Mouse (Mus musculus): ENCODE measurements at regions not wholly inside any gene's neighbourhood (a gene's known extent, or its start where the extent isn't known, plus 50 kb on each side); places are given as distances from the start of the nearest gene placed in this dataset.

DNA sequence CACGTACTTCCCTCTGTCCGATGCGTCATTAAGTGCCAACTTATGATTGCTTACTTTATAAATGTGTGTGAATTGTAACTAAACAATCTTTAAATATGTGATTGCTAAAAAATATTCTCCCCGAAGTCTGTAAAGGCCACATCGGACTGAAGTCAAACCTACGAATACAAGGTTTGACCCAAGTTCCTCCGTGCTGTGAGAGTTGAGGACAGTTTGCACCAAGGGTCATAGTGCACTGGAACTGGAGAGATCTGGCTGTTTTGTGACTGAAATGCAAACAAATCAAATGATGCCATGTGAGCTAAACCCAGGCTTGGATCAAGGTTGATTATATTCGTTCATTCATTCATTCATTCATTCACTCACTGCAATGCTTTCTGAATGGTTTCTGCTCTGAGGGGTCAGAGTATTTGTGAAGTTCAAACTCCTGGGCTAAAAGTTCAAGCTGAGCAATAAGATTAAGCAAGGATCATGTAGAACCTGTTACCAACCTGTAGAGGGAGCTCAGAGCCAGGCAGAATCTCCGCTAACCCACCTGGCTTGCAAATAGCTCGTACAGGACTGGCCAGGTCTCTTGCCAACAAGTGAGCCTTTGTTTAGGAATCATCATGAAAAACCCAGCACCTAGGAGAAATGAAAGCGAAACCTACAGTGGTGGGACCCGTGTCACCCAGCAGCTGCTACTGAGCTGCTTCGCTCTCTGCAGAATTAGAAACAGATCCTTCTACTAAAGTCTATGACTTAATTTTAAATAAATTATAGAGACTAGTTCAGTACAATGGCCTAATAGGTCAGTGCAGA, 67.9 kb upstream of the Serbp1 start:
- Histone ChIP-seq H3K36me3 (ENCODE audit: control insufficient read depth, insufficient read depth, low read length) (no peaks in the 10 kb centered on the region), H3K4me2 (ENCODE audit: low read depth, severe bottlenecking) (peak overlapping the region; percentile 13; the same call in 1 of the 2 replicates), H3K9ac (ENCODE audit: low read length) (no peak overlapping the region), H3K4me1 (ENCODE audit: control insufficient read depth, insufficient read depth, low read length) (no peaks in the 10 kb centered on the region), H3K4me3 (ENCODE audit: low read depth, low read length) (no peak overlapping the region), H3K27me3 (ENCODE audit: control insufficient read depth, insufficient read depth, low read length) (no peaks in the 10 kb centered on the region), H3K9me3 (ENCODE audit: control insufficient read depth, low read length) (no peaks in the 10 kb centered on the region), H3K27ac (replicated peaks; ENCODE audit: low read depth, low read length) (peak overlapping the region; percentile 38)
- DNase-seq (ENCODE audit: low spot score): peak; percentile 79
- 46% methylated on average over 13 of the region's 13 CpGs for WGBS
- peak; percentile 75 for ATAC-seq (ENCODE audit: insufficient number of reproducible peaks, low FRiP score, low TSS enrichment, low read depth)

DNA sequence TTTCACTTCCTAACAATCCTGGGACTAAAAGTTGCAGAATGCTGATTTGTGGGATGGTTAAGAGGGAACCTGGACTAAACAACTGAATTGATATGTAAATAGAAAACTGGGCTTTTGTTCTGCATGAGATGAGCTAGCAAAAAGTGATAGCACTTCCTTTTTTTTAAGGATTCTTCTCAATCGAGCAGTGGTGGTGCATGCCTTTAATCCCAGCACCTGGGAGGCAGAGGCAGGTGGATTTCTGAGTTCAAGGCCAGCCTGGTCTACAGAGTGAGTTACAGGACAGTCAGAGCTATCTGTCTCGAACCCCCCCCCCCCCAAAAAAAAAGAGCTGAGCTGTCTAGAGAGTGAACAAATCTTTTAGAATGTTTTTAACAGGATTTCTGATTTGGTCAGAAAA, 69.2 kb upstream of the Serbp1 start:
- H3K27ac ChIP-seq (replicated peaks; ENCODE audit: low read depth, low read length): no peak overlapping the region
- no peak for ATAC-seq (ENCODE audit: insufficient number of reproducible peaks, low FRiP score, low TSS enrichment, low read depth)
- H3K27me3 ChIP-seq (ENCODE audit: control insufficient read depth, insufficient read depth, low read length): no peaks in the 10 kb centered on the region
- no peaks in the 10 kb centered on the region for H3K36me3 ChIP-seq (ENCODE audit: control insufficient read depth, insufficient read depth, low read length)
- H3K9ac ChIP-seq (ENCODE audit: low read length): peak overlapping the region; percentile 53; the same call in 1 of the 2 replicates
- H3K9me3 ChIP-seq (ENCODE audit: control insufficient read depth, low read length): no peaks in the 10 kb centered on the region
- H3K4me1 ChIP-seq (ENCODE audit: control insufficient read depth, insufficient read depth, low read length): no peaks in the 10 kb centered on the region
- peak overlapping the region; percentile 45 for H3K4me2 ChIP-seq (ENCODE audit: low read depth, severe bottlenecking)
- 37% methylated on average over 2 of the region's 2 CpGs for WGBS
- no peak for DNase-seq (ENCODE audit: low spot score)
- H3K4me3 ChIP-seq (ENCODE audit: low read depth, low read length): peak overlapping the region; percentile 29

DNA sequence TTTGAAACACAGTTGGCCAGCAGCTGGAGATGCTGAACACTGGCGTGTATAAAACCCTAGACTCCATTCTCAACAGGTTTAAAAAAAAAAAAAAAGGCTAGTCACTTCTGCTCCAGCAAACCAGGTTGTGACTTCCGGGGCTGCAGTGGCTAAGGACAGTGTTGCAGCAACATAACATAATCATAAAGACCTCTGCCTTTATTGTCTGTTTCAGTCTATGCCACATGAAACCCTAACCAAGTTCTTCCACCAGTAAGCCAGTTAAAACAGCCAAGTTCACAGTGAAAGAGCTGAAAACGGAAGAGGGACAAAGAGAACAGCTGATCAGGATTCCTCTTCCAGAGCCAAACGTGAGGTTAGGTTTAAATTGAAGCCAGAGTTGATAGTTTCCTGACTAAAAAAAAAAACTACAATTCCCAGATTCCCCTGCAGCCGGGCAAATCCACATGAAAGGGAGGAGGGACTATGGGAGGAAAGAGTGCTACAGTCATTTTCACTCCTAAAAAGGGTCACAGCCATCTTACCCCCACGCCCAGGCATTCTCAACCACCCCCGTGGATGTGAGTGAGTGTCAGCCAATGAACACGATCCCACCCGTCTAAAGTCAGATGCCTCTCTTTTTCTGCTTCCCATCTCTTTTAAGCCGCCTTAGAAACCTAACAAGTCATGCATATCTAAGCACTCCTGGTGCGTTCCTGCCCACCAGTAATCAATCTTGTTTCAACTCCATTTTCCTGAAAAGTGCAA, 69.8 kb upstream of the Serbp1 start:
- Histone ChIP-seq H3K4me1 (ENCODE audit: control insufficient read depth, insufficient read depth, low read length) (no peaks in the 10 kb centered on the region), H3K9me3 (ENCODE audit: control insufficient read depth, low read length) (no peaks in the 10 kb centered on the region), H3K27ac (replicated peaks; ENCODE audit: low read depth, low read length) (no peak overlapping the region), H3K9ac (ENCODE audit: low read length) (peak overlapping the region; percentile 53; the same call in 1 of the 2 replicates), H3K36me3 (ENCODE audit: control insufficient read depth, insufficient read depth, low read length) (no peaks in the 10 kb centered on the region), H3K4me2 (ENCODE audit: low read depth, severe bottlenecking) (peak overlapping the region; percentile 45), H3K4me3 (ENCODE audit: low read depth, low read length) (peak overlapping the region; percentile 29), H3K27me3 (ENCODE audit: control insufficient read depth, insufficient read depth, low read length) (no peaks in the 10 kb centered on the region)
- DNase-seq (ENCODE audit: low spot score): peak; percentile 51
- WGBS: 14% methylated on average over 11 of the region's 11 CpGs
- ATAC-seq (ENCODE audit: insufficient number of reproducible peaks, low FRiP score, low TSS enrichment, low read depth): no peak; the same call in 1 of the 2 replicates

DNA sequence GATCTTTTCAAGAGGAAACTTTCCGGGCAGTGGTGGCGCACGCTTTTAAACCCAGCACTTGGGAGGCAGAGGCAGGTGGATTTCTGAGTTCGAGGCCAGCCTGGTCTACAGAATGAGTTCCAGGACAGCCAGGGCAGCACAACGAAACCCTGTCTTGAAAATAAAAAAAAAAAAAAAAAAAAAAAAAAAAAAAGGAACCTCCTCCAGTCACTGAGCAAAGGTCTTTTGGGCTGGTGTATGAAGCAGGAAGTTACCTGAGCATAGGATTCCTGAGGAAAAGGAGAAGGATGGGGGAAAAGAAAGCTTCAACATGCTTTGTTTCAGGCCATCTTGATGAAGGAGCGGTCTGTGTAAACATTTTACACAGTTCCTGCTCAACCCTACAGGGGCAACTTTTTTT, 72.9 kb upstream of the Serbp1 start:
- DNase-seq (ENCODE audit: low spot score) (no peak), ATAC-seq (ENCODE audit: insufficient number of reproducible peaks, low FRiP score, low TSS enrichment, low read depth) (no peak)
- Histone ChIP-seq H3K36me3 (ENCODE audit: control insufficient read depth, insufficient read depth, low read length) (no peaks in the 10 kb centered on the region), H3K4me2 (ENCODE audit: low read depth, severe bottlenecking) (no peak overlapping the region), H3K4me1 (ENCODE audit: control insufficient read depth, insufficient read depth, low read length) (no peaks in the 10 kb centered on the region), H3K27ac (replicated peaks; ENCODE audit: low read depth, low read length) (no peak overlapping the region), H3K9me3 (ENCODE audit: control insufficient read depth, low read length) (no peaks in the 10 kb centered on the region), H3K4me3 (ENCODE audit: low read depth, low read length) (no peak overlapping the region), H3K27me3 (ENCODE audit: control insufficient read depth, insufficient read depth, low read length) (no peaks in the 10 kb centered on the region), H3K9ac (ENCODE audit: low read length) (no peak overlapping the region)
- 84% methylated on average over 6 of the region's 6 CpGs for WGBS

DNA sequence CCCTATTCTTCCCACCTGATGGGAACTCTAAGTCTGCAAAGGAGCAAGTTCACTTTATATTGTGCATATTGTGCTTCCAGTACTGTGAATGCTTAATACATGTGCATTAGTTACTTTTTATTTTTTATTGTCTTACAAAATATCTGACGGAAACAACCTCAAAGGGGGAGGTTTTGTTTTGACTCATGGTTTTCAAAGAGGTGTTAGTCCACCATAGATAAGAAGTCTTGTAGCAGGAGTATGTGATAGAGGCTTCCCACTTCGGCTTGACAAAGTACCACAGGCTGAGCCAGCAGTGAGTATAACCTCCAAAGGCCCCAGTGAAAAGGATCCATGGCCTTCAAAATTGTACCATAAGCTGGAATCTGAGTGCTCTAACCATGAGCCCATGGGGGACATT, 74.0 kb upstream of the Serbp1 start:
- Histone ChIP-seq H3K9ac (ENCODE audit: low read length) (no peak overlapping the region), H3K27ac (replicated peaks; ENCODE audit: low read depth, low read length) (no peak overlapping the region), H3K36me3 (ENCODE audit: control insufficient read depth, insufficient read depth, low read length) (no peaks in the 10 kb centered on the region), H3K9me3 (ENCODE audit: control insufficient read depth, low read length) (no peaks in the 10 kb centered on the region), H3K27me3 (ENCODE audit: control insufficient read depth, insufficient read depth, low read length) (no peaks in the 10 kb centered on the region), H3K4me2 (ENCODE audit: low read depth, severe bottlenecking) (no peak overlapping the region), H3K4me3 (ENCODE audit: low read depth, low read length) (no peak overlapping the region), H3K4me1 (ENCODE audit: control insufficient read depth, insufficient read depth, low read length) (no peaks in the 10 kb centered on the region)
- ATAC-seq (ENCODE audit: insufficient number of reproducible peaks, low FRiP score, low TSS enrichment, low read depth) (no peak), DNase-seq (ENCODE audit: low spot score) (no peak)
- 84% methylated on average over 2 of the region's 2 CpGs for WGBS

DNA sequence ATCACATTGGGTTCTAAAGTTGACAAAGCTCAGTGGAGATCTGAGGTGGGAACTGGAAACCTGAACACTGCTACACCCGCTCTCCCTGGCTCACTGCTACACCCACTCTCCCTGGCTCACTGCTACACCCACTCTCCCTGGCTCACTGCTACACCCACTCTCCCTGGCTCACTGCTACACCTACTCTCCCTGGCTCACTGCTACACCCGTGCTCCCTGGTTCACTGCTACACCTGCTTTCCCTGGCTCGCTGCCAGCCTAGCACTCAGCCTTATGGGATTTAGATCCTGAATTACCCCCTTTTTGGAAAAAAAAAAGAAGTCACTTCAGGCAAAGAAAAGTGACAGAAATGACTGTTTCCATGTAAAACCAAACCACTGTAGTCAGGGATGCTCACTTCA, 75.2 kb upstream of the Serbp1 start:
- Histone ChIP-seq H3K4me1 (ENCODE audit: control insufficient read depth, insufficient read depth, low read length) (no peaks in the 10 kb centered on the region), H3K9me3 (ENCODE audit: control insufficient read depth, low read length) (no peaks in the 10 kb centered on the region), H3K4me2 (ENCODE audit: low read depth, severe bottlenecking) (no peak overlapping the region), H3K36me3 (ENCODE audit: control insufficient read depth, insufficient read depth, low read length) (no peaks in the 10 kb centered on the region), H3K27me3 (ENCODE audit: control insufficient read depth, insufficient read depth, low read length) (no peaks in the 10 kb centered on the region), H3K27ac (replicated peaks; ENCODE audit: low read depth, low read length) (no peak overlapping the region), H3K4me3 (ENCODE audit: low read depth, low read length) (no peak overlapping the region), H3K9ac (ENCODE audit: low read length) (no peak overlapping the region)
- WGBS: 77% methylated on average over 3 of the region's 3 CpGs
- no peak for ATAC-seq (ENCODE audit: insufficient number of reproducible peaks, low FRiP score, low TSS enrichment, low read depth)
- no peak for DNase-seq (ENCODE audit: low spot score)

DNA sequence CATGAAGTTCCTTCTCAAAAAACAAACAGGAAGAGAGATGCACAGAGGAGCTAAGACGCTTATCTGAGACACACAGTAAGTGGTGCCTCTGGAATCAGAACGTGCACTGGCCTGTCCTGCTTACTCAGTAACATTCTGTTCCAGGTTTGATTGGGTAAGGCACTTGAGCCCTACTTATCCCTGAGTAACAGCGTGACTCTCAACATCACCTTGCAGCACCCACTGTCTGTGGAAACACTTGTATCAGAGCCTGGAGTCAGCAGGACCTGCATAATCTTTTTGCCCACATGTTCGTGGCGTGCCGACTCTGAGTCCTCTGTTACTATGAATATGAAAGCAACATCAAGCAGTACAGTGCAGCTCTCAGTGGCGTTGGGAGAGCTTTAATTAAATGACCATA, 76.4 kb upstream of the Serbp1 start:
- Histone ChIP-seq H3K9me3 (ENCODE audit: control insufficient read depth, low read length) (no peaks in the 10 kb centered on the region), H3K4me3 (ENCODE audit: low read depth, low read length) (no peak overlapping the region), H3K9ac (ENCODE audit: low read length) (no peak overlapping the region), H3K27me3 (ENCODE audit: control insufficient read depth, insufficient read depth, low read length) (no peaks in the 10 kb centered on the region), H3K4me2 (ENCODE audit: low read depth, severe bottlenecking) (no peak overlapping the region), H3K36me3 (ENCODE audit: control insufficient read depth, insufficient read depth, low read length) (no peaks in the 10 kb centered on the region), H3K27ac (replicated peaks; ENCODE audit: low read depth, low read length) (no peak overlapping the region), H3K4me1 (ENCODE audit: control insufficient read depth, insufficient read depth, low read length) (no peaks in the 10 kb centered on the region)
- ATAC-seq (ENCODE audit: insufficient number of reproducible peaks, low FRiP score, low TSS enrichment, low read depth) (no peak), DNase-seq (ENCODE audit: low spot score) (no peak)
- WGBS: 78% methylated on average over 7 of the region's 7 CpGs

DNA sequence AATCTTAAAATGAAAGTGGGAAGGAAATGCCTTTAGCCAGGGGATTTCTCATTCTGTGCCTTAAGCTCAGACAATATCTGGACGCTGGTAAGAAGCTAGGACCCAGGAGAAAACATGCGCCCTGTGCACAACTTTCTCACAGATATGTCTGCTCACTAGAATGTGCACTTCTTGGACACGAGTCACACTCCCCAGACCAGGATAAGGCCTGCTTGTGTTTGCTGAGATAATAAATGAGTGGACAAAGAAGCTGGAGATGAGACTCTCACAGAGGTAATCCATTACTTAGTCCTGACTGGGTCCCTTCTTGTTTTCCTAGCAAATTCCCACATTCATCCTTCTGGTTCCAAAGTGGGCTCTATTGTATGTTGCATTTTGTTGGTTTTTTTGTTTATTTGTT, 77.4 kb upstream of the Serbp1 start:
- H3K4me2 ChIP-seq (ENCODE audit: low read depth, severe bottlenecking): no peak overlapping the region
- no peak overlapping the region for H3K9ac ChIP-seq (ENCODE audit: low read length)
- no peaks in the 10 kb centered on the region for H3K27me3 ChIP-seq (ENCODE audit: control insufficient read depth, insufficient read depth, low read length)
- no peak for DNase-seq (ENCODE audit: low spot score)
- H3K4me1 ChIP-seq (ENCODE audit: control insufficient read depth, insufficient read depth, low read length): no peaks in the 10 kb centered on the region
- H3K36me3 ChIP-seq (ENCODE audit: control insufficient read depth, insufficient read depth, low read length): no peaks in the 10 kb centered on the region
- no peaks in the 10 kb centered on the region for H3K9me3 ChIP-seq (ENCODE audit: control insufficient read depth, low read length)
- H3K4me3 ChIP-seq (ENCODE audit: low read depth, low read length): no peak overlapping the region
- 77% methylated on average over 3 of the region's 3 CpGs for WGBS
- H3K27ac ChIP-seq (replicated peaks; ENCODE audit: low read depth, low read length): no peak overlapping the region
- no peak for ATAC-seq (ENCODE audit: insufficient number of reproducible peaks, low FRiP score, low TSS enrichment, low read depth)

All from limb, embryonic 11.5 days (tissue).